Mouse (Mus musculus) liver, embryonic 11.5 days (tissue): ENCODE measurements around the gene Actb. TPM values are rescaled to one million over a fixed set of nuclear protein-coding genes. Genes with fewer than 3 reads are reported as not detected.
A peak's percentile ranks its signal among the peaks of the same experiment; 100 is the strongest.

Experiments
- ATAC-seq: fragments of 200-750 bp; cut with Nextera tagmentation; replicated peaks from 2 replicates; pipeline ENCODE4 v1.8.0; 2017; ENCODE audit warnings: moderate number of reproducible peaks, mild to moderate bottlenecking, moderate TSS enrichment, moderate library complexity; ENCODE audit not compliant: low FRiP score
- DNase-seq: peaks from one replicate; pipeline ENCODE4 v3.0.0-alpha.2; 2017; ENCODE audit warnings: low spot score
- H3K27ac ChIP-seq: fragments of 300-500 bp; sonication (generic); 2 replicates; pipeline ENCODE4 v1.5.1; 2014; ENCODE audit warnings: mild to moderate bottlenecking, low read depth, low read length, control low read depth
- H3K27me3 ChIP-seq: fragments of 300-500 bp; sonication (generic); replicated peaks from 2 replicates; pipeline ENCODE4 v1.6.1; 2014; ENCODE audit warnings: low read length, mixed read lengths; ENCODE audit not compliant: control insufficient read depth, insufficient read depth
- H3K36me3 ChIP-seq: fragments of 300-500 bp; sonication (generic); 2 replicates; pipeline ENCODE4 v1.6.1; 2014; ENCODE audit warnings: mild to moderate bottlenecking, low read length, moderate library complexity, mixed read lengths; ENCODE audit not compliant: control insufficient read depth, insufficient read depth
- H3K4me1 ChIP-seq: fragments of 300-500 bp; sonication (generic); replicated peaks from 2 replicates; pipeline ENCODE4 v1.6.1; 2014; ENCODE audit warnings: low read length, mixed read lengths; ENCODE audit not compliant: control insufficient read depth, insufficient read depth
- H3K4me2 ChIP-seq: fragments of 300-500 bp; sonication (generic); 2 replicates; pipeline ENCODE4 v1.6.1; 2014; ENCODE audit warnings: mild to moderate bottlenecking, control low read depth, moderate library complexity
- H3K4me3 ChIP-seq: fragments of 300-500 bp; sonication (generic); 2 replicates; pipeline ENCODE4 v1.5.1; 2014; ENCODE audit warnings: low read depth, low read length, control low read depth
- H3K9ac ChIP-seq: fragments of 300-500 bp; sonication (generic); 2 replicates; pipeline ENCODE4 v1.6.1; 2014; ENCODE audit warnings: low read depth, low read length, control low read depth
- H3K9me3 ChIP-seq: fragments of 300-500 bp; sonication (generic); 2 replicates; pipeline ENCODE4 v1.6.1; 2016; ENCODE audit warnings: low read length, inconsistent platforms, mixed read lengths; ENCODE audit not compliant: control insufficient read depth
- WGBS: fragments of 180-500 bp; shearing (Covaris S2); extraction: QIAGEN DNeasy Blood & Tissue Kit; methylation state at CpG from one replicate; pipeline ENCODE4 v1.1.7; 2014; 5-methylcytosine and 5-hydroxymethylcytosine counted together
- polyA plus RNA-seq: library from polyadenylated mRNA; unstranded; fragments of >200 nt; fragmentation: Nextera tagmentation; extraction: Ambion mirVana; gene quantifications from 2 replicates; pipeline ENCODE4 v1.2.1, GENCODE M21; 2014

Actb gene
- polyA plus RNA-seq, 1 experiment from 2014 or later, result 12,749 TPM

- H3K4me2 ChIP-seq, result no peak overlapping the region
- ATAC-seq, result peak; percentile 82
- peaks cover 15% of the 10 kb centered on the region for H3K36me3 ChIP-seq
Measured at GRCm38 (mm10) chr5:142879318-142880175, 27.0 kb downstream of the Actb start.

GRCm38 (mm10) chr5:142878570-142878969 is 28.0 kb downstream of the Actb start:
- Histone ChIP-seq H3K4me3 (no peak overlapping the region), H3K9me3 (no peaks in the 10 kb centered on the region), H3K4me2 (no peak overlapping the region), H3K9ac (no peak overlapping the region), H3K4me1 (peaks cover 17% of the 10 kb centered on the region), H3K27ac (no peak overlapping the region), H3K36me3 (peaks cover 12% of the 10 kb centered on the region; the same call in 1 of the 2 replicates), H3K27me3 (no peaks in the 10 kb centered on the region)
- 92% methylated on average over 15 of the region's 15 CpGs for WGBS
- DNase-seq (no peak), ATAC-seq (no peak)

More at GRCm38 (mm10) chr5:142879318-142880175, 27.0 kb downstream of the Actb start:
- peak; percentile 67 for DNase-seq
- WGBS, result 62% methylated on average over 8 of the region's 8 CpGs
- Histone ChIP-seq H3K9me3 (no peaks in the 10 kb centered on the region), H3K27ac (no peak overlapping the region), H3K9ac (no peak overlapping the region), H3K4me1 (peaks cover 17% of the 10 kb centered on the region), H3K4me3 (no peak overlapping the region), H3K27me3 (no peaks in the 10 kb centered on the region)

- Histone ChIP-seq H3K9ac (peak overlapping the region; percentile 22; the same call in 1 of the 2 replicates), H3K36me3 (peaks cover 12% of the 10 kb centered on the region; the same call in 1 of the 2 replicates), H3K4me1 (peaks cover 17% of the 10 kb centered on the region), H3K27me3 (no peaks in the 10 kb centered on the region), H3K4me2 (no peak overlapping the region), H3K4me3 (no peak overlapping the region), H3K9me3 (no peaks in the 10 kb centered on the region), H3K27ac (no peak overlapping the region)
- peak; percentile 79 for DNase-seq
- peak; percentile 62 for ATAC-seq
- 35% methylated on average over 11 of the region's 11 CpGs for WGBS
Measured at GRCm38 (mm10) chr5:142877337-142878280, 28.9 kb downstream of the Actb start.

- H3K36me3 ChIP-seq, result peaks cover 16% of the 10 kb centered on the region; the same call in 1 of the 2 replicates
- no peak for ATAC-seq
Measured at GRCm38 (mm10) chr5:142876896-142877295, 29.7 kb downstream of the Actb start.

GRCm38 (mm10) chr5:142875513-142875905 is 31.0 kb downstream of the Actb start:
- no peak for ATAC-seq
- Histone ChIP-seq H3K36me3 (peaks cover 17% of the 10 kb centered on the region; the same call in 1 of the 2 replicates), H3K4me2 (no peak overlapping the region)

More at GRCm38 (mm10) chr5:142876896-142877295, 29.7 kb downstream of the Actb start:
- no peak for DNase-seq
- no peak overlapping the region for H3K4me3 ChIP-seq
- H3K27me3 ChIP-seq, result no peaks in the 10 kb centered on the region
- WGBS, result 89% methylated on average over 5 of the region's 5 CpGs
- H3K4me1 ChIP-seq, result peaks cover 15% of the 10 kb centered on the region
- no peaks in the 10 kb centered on the region for H3K9me3 ChIP-seq
- no peak overlapping the region for H3K4me2 ChIP-seq
- no peak overlapping the region for H3K9ac ChIP-seq
- no peak overlapping the region for H3K27ac ChIP-seq

GRCm38 (mm10) chr5:142874791-142875512 is 31.6 kb downstream of the Actb start:
- WGBS, result 92% methylated on average over 13 of the region's 13 CpGs
- Histone ChIP-seq H3K4me3 (no peak overlapping the region), H3K9me3 (no peaks in the 10 kb centered on the region), H3K27me3 (no peaks in the 10 kb centered on the region), H3K27ac (no peak overlapping the region), H3K9ac (no peak overlapping the region), H3K36me3 (peaks cover 17% of the 10 kb centered on the region; the same call in 1 of the 2 replicates), H3K4me2 (no peak overlapping the region), H3K4me1 (no peaks in the 10 kb centered on the region)
- ATAC-seq (no peak), DNase-seq (no peak)

More at GRCm38 (mm10) chr5:142875513-142875905, 31.0 kb downstream of the Actb start:
- Histone ChIP-seq H3K27ac (no peak overlapping the region), H3K27me3 (no peaks in the 10 kb centered on the region), H3K4me3 (no peak overlapping the region), H3K9ac (no peak overlapping the region), H3K4me1 (peaks cover 2% of the 10 kb centered on the region; the same call in 1 of the 2 replicates), H3K9me3 (no peaks in the 10 kb centered on the region)
- WGBS, result 91% methylated on average over 10 of the region's 10 CpGs
- no peak for DNase-seq

- Histone ChIP-seq H3K27me3 (no peaks in the 10 kb centered on the region), H3K4me3 (no peak overlapping the region), H3K4me2 (no peak overlapping the region), H3K36me3 (peaks cover 17% of the 10 kb centered on the region; the same call in 1 of the 2 replicates), H3K27ac (no peak overlapping the region), H3K9me3 (no peaks in the 10 kb centered on the region), H3K9ac (no peak overlapping the region), H3K4me1 (no peaks in the 10 kb centered on the region)
- no peak for DNase-seq
- 91% methylated on average over 7 of the region's 7 CpGs for WGBS
- ATAC-seq, result no peak
Measured at GRCm38 (mm10) chr5:142873718-142874117, 32.8 kb downstream of the Actb start.

GRCm38 (mm10) chr5:142871765-142872164 is 34.8 kb downstream of the Actb start:
- Histone ChIP-seq H3K36me3 (peaks cover 15% of the 10 kb centered on the region; the same call in 1 of the 2 replicates), H3K4me2 (no peak overlapping the region), H3K27ac (no peak overlapping the region), H3K9ac (no peak overlapping the region), H3K9me3 (no peaks in the 10 kb centered on the region), H3K27me3 (no peaks in the 10 kb centered on the region), H3K4me3 (no peak overlapping the region), H3K4me1 (no peaks in the 10 kb centered on the region)
- 79% methylated on average over 12 of the region's 12 CpGs for WGBS
- ATAC-seq, result no peak
- no peak for DNase-seq
